Comparison of ENCODE assay signal across 12 mouse cellular contexts in genomic region chr3:142274451-142274850, GRCm38 (mm10).
DNase-seq lines count a peak whose midpoint lies in the region; ATAC-seq and TF ChIP-seq lines count a peak whose summit lies in the region.
"Had no signal": no experiment of that assay in that cellular context is flagged by ENCODE, and none has a peak within 500 bp of the region (broad histone marks: within the 10 kb centered on the region; RNA-seq: fewer than 3 reads in every experiment).

No protein-coding gene starts in this region.

- no peaks in the 10 kb centered on the region for H3K4me1 ChIP-seq in forebrain, embryonic 11.5 days (replicated peaks; ENCODE audit: control insufficient read depth, insufficient read depth, low read length)
- 0 out of 2 replicates have a peak, but pooled peaks cover 8% of the 10 kb centered on the region for H3K4me1 ChIP-seq in forebrain, embryonic 10.5 days
- no peaks in the 10 kb centered on the region for H3K4me1 ChIP-seq in lung, postnatal 0 days (ENCODE audit: insufficient read depth, low read depth, low read length)
- no peaks in the 10 kb centered on the region for H3K4me1 ChIP-seq in forebrain, embryonic 15.5 days
- H3K4me1 ChIP-seq: megakaryocyte, embryonic 14.5 days had no signal

- 92% methylated on average over 3 of the region's 3 CpGs for WGBS in forebrain, embryonic 11.5 days
- WGBS in forebrain, embryonic 10.5 days = 91% methylated on average over 3 of the region's 3 CpGs
- 64% methylated on average over 3 of the region's 3 CpGs for WGBS in lung, postnatal 0 days
- 90% methylated on average over 3 of the region's 3 CpGs for WGBS in forebrain, embryonic 15.5 days

- DNase-seq in forebrain, embryonic 11.5 days (ENCODE audit: low spot score) = no peak
- no peak for DNase-seq in forebrain, embryonic 10.5 days (ENCODE audit: extremely low spot score, low spot score)
- peak; percentile 26 for DNase-seq in lung, postnatal 0 days (ENCODE audit: low spot score)
- no peak for DNase-seq in lung, postnatal 4 days
- peak; percentile 49 to 72 for DNase-seq in kidney, postnatal 25 days
- no peak for DNase-seq in adrenal gland, adult 2 months
- no peak for DNase-seq in c-Kit-positive CD71-positive TER-119-positive erythroid progenitor cells, embryonic 14.5 days (ENCODE audit: low spot score)
- DNase-seq: adrenal gland, postnatal 14 days; thymus, postnatal 14 days had no signal

- no peaks in the 10 kb centered on the region for H3K36me3 ChIP-seq in forebrain, embryonic 11.5 days (ENCODE audit: control insufficient read depth, insufficient read depth, low read length)
- H3K36me3 ChIP-seq in forebrain, embryonic 10.5 days (replicated peaks) = peaks cover 6% of the 10 kb centered on the region; the same call in 1 of the 2 replicates
- H3K36me3 ChIP-seq in lung, postnatal 0 days (ENCODE audit: insufficient read depth, low read length) = no peaks in the 10 kb centered on the region
- H3K36me3 ChIP-seq in forebrain, embryonic 15.5 days = no peaks in the 10 kb centered on the region

- H3K27me3 ChIP-seq in forebrain, embryonic 11.5 days (ENCODE audit: control insufficient read depth, insufficient read depth, low read length) = no peaks in the 10 kb centered on the region
- H3K27me3 ChIP-seq in forebrain, embryonic 10.5 days (ENCODE audit: poor library complexity, severe bottlenecking) = no peaks in the 10 kb centered on the region
- no peaks in the 10 kb centered on the region for H3K27me3 ChIP-seq in lung, postnatal 0 days (replicated peaks; ENCODE audit: insufficient read depth, low read length)
- no peaks in the 10 kb centered on the region for H3K27me3 ChIP-seq in forebrain, embryonic 15.5 days
- H3K27me3 ChIP-seq: megakaryocyte, embryonic 14.5 days had no signal

- no peak overlapping the region for H3K4me3 ChIP-seq in forebrain, embryonic 11.5 days (ENCODE audit: low read depth, low read length)
- no peak overlapping the region for H3K4me3 ChIP-seq in forebrain, embryonic 10.5 days
- H3K4me3 ChIP-seq in lung, postnatal 0 days (ENCODE audit: low read depth, low read length) = no peak overlapping the region
- no peak overlapping the region for H3K4me3 ChIP-seq in forebrain, embryonic 15.5 days
- H3K4me3 ChIP-seq: megakaryocyte, embryonic 14.5 days had no signal

- no peak for TF ChIP-seq EP300 in lung, postnatal 0 days (IDR thresholded peaks at IDR 0.05)

- no peak overlapping the region for H3K9ac ChIP-seq in forebrain, embryonic 11.5 days (ENCODE audit: low read length)
- no peak overlapping the region for H3K9ac ChIP-seq in lung, postnatal 0 days (replicated peaks; ENCODE audit: low read depth)
- no peak overlapping the region for H3K9ac ChIP-seq in forebrain, embryonic 15.5 days (replicated peaks)
- H3K9ac ChIP-seq: liver, embryonic 14.5 days had no signal

- TF ChIP-seq CTCF in lung, postnatal 0 days (IDR thresholded peaks at IDR 0.05) = no peak

- no peak overlapping the region for H3K4me2 ChIP-seq in forebrain, embryonic 11.5 days (ENCODE audit: low read depth, low read length, severe bottlenecking)
- H3K4me2 ChIP-seq in lung, postnatal 0 days (replicated peaks; ENCODE audit: low read depth, low read length) = no peak overlapping the region
- H3K4me2 ChIP-seq in forebrain, embryonic 15.5 days (replicated peaks) = no peak overlapping the region

- H3K27ac ChIP-seq in forebrain, embryonic 11.5 days (ENCODE audit: low read depth, low read length) = no peak overlapping the region
- H3K27ac ChIP-seq in forebrain, embryonic 10.5 days = no peak overlapping the region
- no peak overlapping the region for H3K27ac ChIP-seq in lung, postnatal 0 days (ENCODE audit: low read length)
- no peak overlapping the region for H3K27ac ChIP-seq in forebrain, embryonic 15.5 days (replicated peaks)
- H3K27ac ChIP-seq: liver, embryonic 14.5 days had no signal

- ATAC-seq in forebrain, embryonic 11.5 days (replicated peaks; ENCODE audit: low FRiP score) = 0 out of 2 replicates have a peak, but pooled peaks have one; percentile 28
- ATAC-seq in lung, postnatal 0 days = no peak; the same call in 1 of the 2 replicates
- 0 out of 2 replicates have a peak, but pooled peaks have one; percentile 25 for ATAC-seq in forebrain, embryonic 15.5 days (replicated peaks)

- no peaks in the 10 kb centered on the region for H3K9me3 ChIP-seq in forebrain, embryonic 11.5 days (ENCODE audit: control insufficient read depth, low read length)
- no peaks in the 10 kb centered on the region for H3K9me3 ChIP-seq in forebrain, embryonic 10.5 days
- no peaks in the 10 kb centered on the region for H3K9me3 ChIP-seq in lung, postnatal 0 days (ENCODE audit: low read length)
- H3K9me3 ChIP-seq in forebrain, embryonic 15.5 days = no peaks in the 10 kb centered on the region
- H3K9me3 ChIP-seq: megakaryocyte, embryonic 14.5 days had no signal

Comparison
In these comparisons a context has a peak if more than half of its experiments do, and no peak if none do; other contexts are left out.
1. DNase-seq: peak in lung, postnatal 0 days (single experiment) and kidney, postnatal 25 days (2 of 2); none in forebrain, embryonic 11.5 days (single experiment), forebrain, embryonic 10.5 days (single experiment), lung, postnatal 4 days (0 of 2), adrenal gland, adult 2 months (single experiment) and c-Kit-positive CD71-positive TER-119-positive erythroid progenitor cells, embryonic 14.5 days (single experiment).